Mouse (Mus musculus) cortical plate, adult 2 months (tissue): Measurements from ENCODE around the gene Srgn. TPM values are rescaled to one million over a fixed set of nuclear protein-coding genes. Genes with fewer than 3 reads are reported as not detected.
"Not testable (repeated sequence)": the region's sequence is repeated elsewhere in the genome, so short reads cannot be mapped to it uniquely, and the experiment has no call there.

Experiments
- H3K27ac ChIP-seq: fragments of 200-500 bp; 2 replicates; pipeline ENCODE4 v1.5.1; 2012; ENCODE audit warnings: low read length, control low read depth, inconsistent platforms; ENCODE audit not compliant: insufficient read depth
- H3K4me1 ChIP-seq: fragments of 200-500 bp; 2 replicates; pipeline ENCODE4 v1.6.1; 2011; ENCODE audit warnings: low read length; ENCODE audit not compliant: control insufficient read depth, insufficient read depth
- H3K4me3 ChIP-seq: fragments of 200-500 bp; 2 replicates; pipeline ENCODE4 v1.5.1; 2011; ENCODE audit warnings: mild to moderate bottlenecking, low read length, control low read depth; ENCODE audit not compliant: insufficient read depth
- CTCF ChIP-seq: fragments of 200-500 bp; IDR thresholded peaks from 2 replicates; pipeline ENCODE4 v1.5.1; 2011; ENCODE audit warnings: mild to moderate bottlenecking, control low read depth, low read length; ENCODE audit not compliant: insufficient read depth; ENCODE audit errors: extremely low read depth
- POLR2A ChIP-seq: fragments of 200-500 bp; IDR thresholded peaks from 2 replicates; pipeline ENCODE4 v1.6.1; 2011; ENCODE audit warnings: mild to moderate bottlenecking, low read length, control low read depth; ENCODE audit not compliant: insufficient read depth; ENCODE audit errors: extremely low read depth
- polyA plus RNA-seq: library from polyadenylated mRNA; depleted of rRNA; stranded (reverse); fragments of >200 nt; gene quantifications from 2 replicates; pipeline ENCODE4 v1.2.3, GENCODE M21; 2012

The Srgn gene
- polyA plus RNA-seq, 1 experiment = 15.8 TPM

GRCm38 (mm10) chr10:62488266-62488665, 39.0 kb downstream of the Srgn start:
- Histone ChIP-seq H3K4me1 (peaks cover 1% of the 10 kb centered on the region; the same call in 1 of the 2 replicates), H3K4me3 (no peak overlapping the region), H3K27ac (no peak overlapping the region)
- TF ChIP-seq CTCF = peak; percentile 47; the same call in 1 of the 2 replicates
- TF ChIP-seq POLR2A = no peak

GRCm38 (mm10) chr10:62486618-62487415, 40.4 kb downstream of the Srgn start, which contains the start of gene Vps26a:
TSS of gene Vps26a (minus strand) at chr10:62486805.
- peaks cover 1% of the 10 kb centered on the region; the same call in 1 of the 2 replicates for H3K4me1 ChIP-seq
- TF ChIP-seq CTCF (no peak), POLR2A (peak; percentile 77; the same call in 1 of the 2 replicates)
- peak within 1 kb of the TSS; percentile 56 for H3K27ac ChIP-seq
- H3K4me3 ChIP-seq = peak within 1 kb of the TSS; percentile 47

- Histone ChIP-seq H3K27ac (peak overlapping the region; percentile 56), H3K4me3 (peak overlapping the region; percentile 47), H3K4me1 (peaks cover 1% of the 10 kb centered on the region; the same call in 1 of the 2 replicates)
- TF ChIP-seq POLR2A = no peak
- TF ChIP-seq CTCF = no peak
Measured at GRCm38 (mm10) chr10:62485878-62486582, 41.2 kb downstream of the Srgn start.

GRCm38 (mm10) chr10:62481108-62481852, 46.0 kb downstream of the Srgn start:
- no peak overlapping the region for H3K27ac ChIP-seq
- H3K4me3 ChIP-seq = no peak overlapping the region
- TF ChIP-seq POLR2A (no peak), CTCF (no peak)
- H3K4me1 ChIP-seq = peaks cover 1% of the 10 kb centered on the region; the same call in 1 of the 2 replicates

- Histone ChIP-seq H3K4me3 (no peak overlapping the region), H3K4me1 (no peaks in the 10 kb centered on the region), H3K27ac (no peak overlapping the region)
- no peak for TF ChIP-seq CTCF
- TF ChIP-seq POLR2A = no peak
Measured at GRCm38 (mm10) chr10:62476980-62477379, 50.3 kb downstream of the Srgn start.

- H3K4me1 ChIP-seq = no peaks in the 10 kb centered on the region
Measured at GRCm38 (mm10) chr10:62474944-62475343, 52.3 kb downstream of the Srgn start.

GRCm38 (mm10) chr10:62471105-62471504, 56.1 kb downstream of the Srgn start:
- no peak overlapping the region for H3K4me3 ChIP-seq
- no peak overlapping the region for H3K27ac ChIP-seq
- TF ChIP-seq POLR2A = no peak
- no peak for TF ChIP-seq CTCF
- no peaks in the 10 kb centered on the region for H3K4me1 ChIP-seq

More at GRCm38 (mm10) chr10:62474944-62475343, 52.3 kb downstream of the Srgn start:
- Histone ChIP-seq H3K27ac (no peak overlapping the region), H3K4me3 (no peak overlapping the region)
- TF ChIP-seq CTCF = no peak
- no peak for TF ChIP-seq POLR2A

GRCm38 (mm10) chr10:62469736-62470135, 57.5 kb downstream of the Srgn start:
- H3K4me1 ChIP-seq = no peaks in the 10 kb centered on the region
- no peak for TF ChIP-seq POLR2A
- no peak for TF ChIP-seq CTCF
- no peak overlapping the region for H3K27ac ChIP-seq
- no peak overlapping the region for H3K4me3 ChIP-seq

- TF ChIP-seq CTCF (no peak), POLR2A (no peak)
- H3K27ac ChIP-seq = no peak overlapping the region
- H3K4me3 ChIP-seq = no peak overlapping the region
- H3K4me1 ChIP-seq = no peaks in the 10 kb centered on the region
Measured at GRCm38 (mm10) chr10:62461321-62461720, 65.9 kb downstream of the Srgn start.

- H3K4me3 ChIP-seq, H3K4me1 ChIP-seq, H3K27ac ChIP-seq: not testable (repeated sequence)
Measured at GRCm38 (mm10) chr10:62452001-62452400, 75.2 kb downstream of the Srgn start.
